29 mouse cellular contexts compared by ENCODE assay signal in genomic region chr13:115575052-115575891, GRCm38 (mm10).
DNase-seq lines count a peak whose midpoint lies in the region; ATAC-seq lines count a peak whose summit lies in the region.
"Had no signal": no experiment of that assay in that cellular context is flagged by ENCODE, and none has a peak within 500 bp of the region (broad histone marks: within the 10 kb centered on the region; RNA-seq: fewer than 3 reads in every experiment).

No protein-coding gene starts in this region.

- H3K4me3 ChIP-seq in hindbrain, embryonic 16.5 days (ENCODE audit: low read length), result no peak overlapping the region
- no peak overlapping the region for H3K4me3 ChIP-seq in hindbrain, embryonic 10.5 days
- no peak overlapping the region for H3K4me3 ChIP-seq in neural tube, embryonic 14.5 days (ENCODE audit: low read depth, low read length)
- no peak overlapping the region for H3K4me3 ChIP-seq in neural tube, embryonic 15.5 days (replicated peaks)
- no peak overlapping the region for H3K4me3 ChIP-seq in forebrain, embryonic 15.5 days
- H3K4me3 ChIP-seq: embryonic facial prominence, embryonic 10.5 days; embryonic facial prominence, embryonic 15.5 days; heart, embryonic 12.5 days; limb, embryonic 13.5 days; lung, embryonic 15.5 days; neural tube, embryonic 13.5 days had no signal

- 71% methylated on average over 6 of the region's 6 CpGs for WGBS in hindbrain, embryonic 16.5 days
- 89% methylated on average over 6 of the region's 6 CpGs for WGBS in hindbrain, embryonic 10.5 days
- WGBS in neural tube, embryonic 14.5 days, result 73% methylated on average over 6 of the region's 6 CpGs
- WGBS in neural tube, embryonic 15.5 days, result 72% methylated on average over 6 of the region's 6 CpGs
- 31% methylated on average over 6 of the region's 6 CpGs for WGBS in forebrain, embryonic 15.5 days

- no peaks in the 10 kb centered on the region for H3K36me3 ChIP-seq in hindbrain, embryonic 16.5 days (ENCODE audit: control insufficient read depth, insufficient read depth, low read length)
- H3K36me3 ChIP-seq in hindbrain, embryonic 10.5 days, result no peaks in the 10 kb centered on the region
- H3K36me3 ChIP-seq in neural tube, embryonic 14.5 days (ENCODE audit: control insufficient read depth, insufficient read depth, low read length), result no peaks in the 10 kb centered on the region
- no peaks in the 10 kb centered on the region for H3K36me3 ChIP-seq in neural tube, embryonic 15.5 days
- no peaks in the 10 kb centered on the region for H3K36me3 ChIP-seq in forebrain, embryonic 15.5 days
- H3K36me3 ChIP-seq: embryonic facial prominence, embryonic 10.5 days; embryonic facial prominence, embryonic 15.5 days; heart, embryonic 12.5 days; limb, embryonic 13.5 days; lung, embryonic 15.5 days; neural tube, embryonic 13.5 days had no signal

- H3K9ac ChIP-seq in hindbrain, embryonic 16.5 days (ENCODE audit: low read depth, low read length), result no peak overlapping the region
- H3K9ac ChIP-seq in neural tube, embryonic 14.5 days (replicated peaks; ENCODE audit: low read depth, low read length), result no peak overlapping the region
- H3K9ac ChIP-seq in neural tube, embryonic 15.5 days (replicated peaks), result no peak overlapping the region
- no peak overlapping the region for H3K9ac ChIP-seq in forebrain, embryonic 15.5 days (replicated peaks)
- H3K9ac ChIP-seq: embryonic facial prominence, embryonic 15.5 days; heart, embryonic 12.5 days; limb, embryonic 13.5 days; lung, embryonic 15.5 days; neural tube, embryonic 13.5 days had no signal

- DNase-seq in hindbrain, embryonic 10.5 days (ENCODE audit: low spot score), result no peak
- DNase-seq in telencephalon, adult 2 months (ENCODE audit: low read depth, low spot score), result peak; percentile 6
- no peak for DNase-seq in thymus, postnatal 10 days (ENCODE audit: low spot score in 2 of 2)
- DNase-seq: adrenal gland, postnatal 10 days; cerebellum, adult 2 months; cerebellum, postnatal 14 days; gastrocnemius, postnatal 36 days; heart, adult 18-20 months; heart, postnatal 4 days; kidney, adult 11 months; kidney, postnatal 25 days; retina, postnatal 1 day; right cerebral cortex, postnatal 25 days; spleen, adult 18-20 months; thymus, adult 18-20 months; thymus, postnatal 36 days had no signal

- no peak overlapping the region for H3K4me2 ChIP-seq in hindbrain, embryonic 16.5 days (ENCODE audit: low read length)
- H3K4me2 ChIP-seq in neural tube, embryonic 14.5 days (ENCODE audit: low read depth, low read length), result no peak overlapping the region
- H3K4me2 ChIP-seq in neural tube, embryonic 15.5 days, result no peak overlapping the region
- no peak overlapping the region for H3K4me2 ChIP-seq in forebrain, embryonic 15.5 days (replicated peaks)
- H3K4me2 ChIP-seq: embryonic facial prominence, embryonic 15.5 days; heart, embryonic 12.5 days; limb, embryonic 13.5 days; liver, embryonic 11.5 days; lung, embryonic 15.5 days; neural tube, embryonic 13.5 days had no signal

- peak; percentile 69; the same call in 1 of the 2 replicates for ATAC-seq in hindbrain, embryonic 16.5 days
- ATAC-seq in neural tube, embryonic 14.5 days (ENCODE audit: low read depth), result peak; percentile 58; the same call in 1 of the 2 replicates
- no peak for ATAC-seq in neural tube, embryonic 15.5 days (ENCODE audit: low FRiP score)
- ATAC-seq in forebrain, embryonic 15.5 days (replicated peaks), result peak; percentile 94
- ATAC-seq in inflammation-experienced regulatory T-cells, adult 6 months, result no peak
- ATAC-seq: Patski had no signal

- H3K27me3 ChIP-seq in hindbrain, embryonic 16.5 days (replicated peaks; ENCODE audit: control insufficient read depth, insufficient read depth, low read length), result no peaks in the 10 kb centered on the region
- H3K27me3 ChIP-seq in hindbrain, embryonic 10.5 days (ENCODE audit: insufficient read depth, poor library complexity, severe bottlenecking), result no peaks in the 10 kb centered on the region
- no peaks in the 10 kb centered on the region for H3K27me3 ChIP-seq in neural tube, embryonic 14.5 days (ENCODE audit: control insufficient read depth, insufficient read depth, low read length)
- H3K27me3 ChIP-seq in neural tube, embryonic 15.5 days (replicated peaks), result no peaks in the 10 kb centered on the region
- no peaks in the 10 kb centered on the region for H3K27me3 ChIP-seq in forebrain, embryonic 15.5 days
- H3K27me3 ChIP-seq: embryonic facial prominence, embryonic 15.5 days; heart, embryonic 12.5 days; limb, embryonic 13.5 days; lung, embryonic 15.5 days; neural tube, embryonic 13.5 days had no signal

- H3K9me3 ChIP-seq in hindbrain, embryonic 16.5 days (ENCODE audit: control insufficient read depth, low read length), result no peaks in the 10 kb centered on the region
- H3K9me3 ChIP-seq in hindbrain, embryonic 10.5 days, result no peaks in the 10 kb centered on the region
- H3K9me3 ChIP-seq in neural tube, embryonic 14.5 days (ENCODE audit: control insufficient read depth, low read length), result no peaks in the 10 kb centered on the region
- H3K9me3 ChIP-seq in neural tube, embryonic 15.5 days (replicated peaks), result no peaks in the 10 kb centered on the region
- no peaks in the 10 kb centered on the region for H3K9me3 ChIP-seq in forebrain, embryonic 15.5 days
- H3K9me3 ChIP-seq: embryonic facial prominence, embryonic 10.5 days; embryonic facial prominence, embryonic 15.5 days; heart, embryonic 12.5 days; limb, embryonic 13.5 days; lung, embryonic 15.5 days; neural tube, embryonic 13.5 days had no signal

- no peak overlapping the region for H3K27ac ChIP-seq in hindbrain, embryonic 16.5 days (ENCODE audit: low read depth, low read length)
- H3K27ac ChIP-seq in hindbrain, embryonic 10.5 days, result no peak overlapping the region
- no peak overlapping the region for H3K27ac ChIP-seq in neural tube, embryonic 14.5 days (ENCODE audit: low read depth, low read length)
- no peak overlapping the region for H3K27ac ChIP-seq in neural tube, embryonic 15.5 days (replicated peaks)
- H3K27ac ChIP-seq in forebrain, embryonic 15.5 days (replicated peaks), result no peak overlapping the region; the same call in 1 of the 2 replicates
- H3K27ac ChIP-seq: embryonic facial prominence, embryonic 10.5 days; embryonic facial prominence, embryonic 15.5 days; limb, embryonic 13.5 days; lung, embryonic 15.5 days; neural tube, embryonic 13.5 days had no signal

- H3K4me1 ChIP-seq in hindbrain, embryonic 16.5 days (ENCODE audit: control insufficient read depth, insufficient read depth, low read depth, low read length), result no peaks in the 10 kb centered on the region
- H3K4me1 ChIP-seq in hindbrain, embryonic 10.5 days (replicated peaks), result no peaks in the 10 kb centered on the region
- no peaks in the 10 kb centered on the region for H3K4me1 ChIP-seq in neural tube, embryonic 14.5 days (ENCODE audit: control insufficient read depth, insufficient read depth, low read length)
- H3K4me1 ChIP-seq in neural tube, embryonic 15.5 days, result no peaks in the 10 kb centered on the region
- peaks cover 16% of the 10 kb centered on the region; the same call in 1 of the 2 replicates for H3K4me1 ChIP-seq in forebrain, embryonic 15.5 days
- H3K4me1 ChIP-seq: embryonic facial prominence, embryonic 10.5 days; embryonic facial prominence, embryonic 15.5 days; heart, embryonic 12.5 days; limb, embryonic 13.5 days; lung, embryonic 15.5 days; neural tube, embryonic 13.5 days had no signal

Comparison
In these comparisons a context has a peak if more than half of its experiments do, and no peak if none do; other contexts are left out.
1. ATAC-seq: peak in hindbrain, embryonic 16.5 days (single experiment), neural tube, embryonic 14.5 days (single experiment) and forebrain, embryonic 15.5 days (single experiment); none in neural tube, embryonic 15.5 days (single experiment) and inflammation-experienced regulatory T-cells, adult 6 months (single experiment).